Mouse (Mus musculus) cerebellum, adult 11 months (tissue): Measurements from ENCODE around the gene Epas1.
A peak's percentile ranks its signal among the peaks of the same experiment; 100 is the strongest.

Experiments
- DNase-seq: peaks from one replicate; pipeline ENCODE4 v3.0.0; 2022

Epas1 gene

GRCm38 (mm10) chr17:86753130-86753821, at the start of gene Epas1:
TSS of gene Epas1 (plus strand) at chr17:86753700.
- peak; percentile 20 for DNase-seq

GRCm38 (mm10) chr17:86705236-86705635, 48.3 kb upstream of the Epas1 start:
- no peak for DNase-seq

- DNase-seq = no peak
Measured at GRCm38 (mm10) chr17:86706467-86706866, 47.0 kb upstream of the Epas1 start.

- no peak for DNase-seq
Measured at GRCm38 (mm10) chr17:86709803-86710202, 43.7 kb upstream of the Epas1 start.

- no peak for DNase-seq
Measured at GRCm38 (mm10) chr17:86710379-86710778, 43.1 kb upstream of the Epas1 start.

GRCm38 (mm10) chr17:86711949-86712348, 41.6 kb upstream of the Epas1 start:
- DNase-seq = no peak

- no peak for DNase-seq
Measured at GRCm38 (mm10) chr17:86712601-86713000, 40.9 kb upstream of the Epas1 start.

- DNase-seq = no peak
Measured at GRCm38 (mm10) chr17:86713591-86713990, 39.9 kb upstream of the Epas1 start.

GRCm38 (mm10) chr17:86724786-86725415, 28.6 kb upstream of the Epas1 start:
- no peak for DNase-seq

GRCm38 (mm10) chr17:86726480-86726879, 27.0 kb upstream of the Epas1 start:
- DNase-seq = no peak

GRCm38 (mm10) chr17:86727031-86727430, 26.5 kb upstream of the Epas1 start:
- DNase-seq = no peak

- no peak for DNase-seq
Measured at GRCm38 (mm10) chr17:86731273-86731672, 22.2 kb upstream of the Epas1 start.

- no peak for DNase-seq
Measured at GRCm38 (mm10) chr17:86732024-86732423, 21.5 kb upstream of the Epas1 start.

GRCm38 (mm10) chr17:86732522-86732921, 21.0 kb upstream of the Epas1 start:
- DNase-seq = no peak

- no peak for DNase-seq
Measured at GRCm38 (mm10) chr17:86733644-86734043, 19.9 kb upstream of the Epas1 start.

GRCm38 (mm10) chr17:86738477-86738876, 15.0 kb upstream of the Epas1 start:
- no peak for DNase-seq

- no peak for DNase-seq
Measured at GRCm38 (mm10) chr17:86743351-86743941, 10.1 kb upstream of the Epas1 start.

- DNase-seq = no peak
Measured at GRCm38 (mm10) chr17:86744943-86745342, 8.6 kb upstream of the Epas1 start.

GRCm38 (mm10) chr17:86751373-86751871, 2.1 kb upstream of the Epas1 start:
- no peak for DNase-seq

- no peak for DNase-seq
Measured at GRCm38 (mm10) chr17:86753931-86754805, 668 bp downstream of the Epas1 start.

- no peak for DNase-seq
Measured at GRCm38 (mm10) chr17:86754806-86755571, 1.5 kb downstream of the Epas1 start.

GRCm38 (mm10) chr17:86755581-86756195, 2.2 kb downstream of the Epas1 start:
- no peak for DNase-seq
